Mouse (Mus musculus): ENCODE measurements around the gene Mok.

- TF ChIP-seq POLR2AphosphoS2 (IDR thresholded peaks at IDR 0.05; ENCODE audit: insufficient read length, low read depth) (no peak), TCF12 (IDR thresholded peaks at IDR 0.05; ENCODE audit: insufficient read depth, poor library complexity, severe bottlenecking) (no peak), POLR2A (IDR thresholded peaks at IDR 0.05; ENCODE audit: insufficient read length, low read depth) (no peak), TCF3 (IDR thresholded peaks at IDR 0.05; ENCODE audit: insufficient read length, low read depth) (no peak), E2F4 (IDR thresholded peaks at IDR 0.05; ENCODE audit: insufficient read depth) (no peak), MYOG (IDR thresholded peaks at IDR 0.05; ENCODE audit: control insufficient read depth in 1 of 3, insufficient read depth in 1 of 3, insufficient read length in 2 of 3, low read depth in 2 of 3) (no peak), USF1 (IDR thresholded peaks at IDR 0.05; ENCODE audit: low read depth) (no peak), MYOD1 (IDR thresholded peaks at IDR 0.05; ENCODE audit: control insufficient read depth in 1 of 3, insufficient read length in 2 of 3, low read depth in 2 of 3) (no peak), MAX (IDR thresholded peaks at IDR 0.05; ENCODE audit: low read depth) (no peak), CEBPB (IDR thresholded peaks at IDR 0.05; ENCODE audit: insufficient read depth, poor library complexity, severe bottlenecking) (no peak), REST (IDR thresholded peaks at IDR 0.05; ENCODE audit: insufficient read depth, insufficient read length) (no peak)
These were observed 61.4 kb downstream of the Mok start for GRCm38 (mm10) chr12:110779296-110779695.
